Mouse (Mus musculus) olfactory bulb, adult 2 months (tissue): ENCODE measurements at regions not wholly inside any gene's neighbourhood (a gene's known extent, or its start where the extent isn't known, plus 50 kb on each side); places are given as distances from the start of the nearest gene placed in this dataset.

Experiments used
- CTCF ChIP-seq: fragments of 200-500 bp; IDR thresholded peaks from 2 replicates; pipeline ENCODE4 v1.5.1; 2012; ENCODE audit warnings: low read depth, mild to moderate bottlenecking, low read length, moderate library complexity; ENCODE audit not compliant: insufficient read depth
- POLR2A ChIP-seq: fragments of 200-500 bp; IDR thresholded peaks from 2 replicates; pipeline ENCODE4 v1.6.1; 2012; ENCODE audit warnings: mild to moderate bottlenecking, low read depth, low read length, moderate library complexity; ENCODE audit not compliant: insufficient read depth

DNA sequence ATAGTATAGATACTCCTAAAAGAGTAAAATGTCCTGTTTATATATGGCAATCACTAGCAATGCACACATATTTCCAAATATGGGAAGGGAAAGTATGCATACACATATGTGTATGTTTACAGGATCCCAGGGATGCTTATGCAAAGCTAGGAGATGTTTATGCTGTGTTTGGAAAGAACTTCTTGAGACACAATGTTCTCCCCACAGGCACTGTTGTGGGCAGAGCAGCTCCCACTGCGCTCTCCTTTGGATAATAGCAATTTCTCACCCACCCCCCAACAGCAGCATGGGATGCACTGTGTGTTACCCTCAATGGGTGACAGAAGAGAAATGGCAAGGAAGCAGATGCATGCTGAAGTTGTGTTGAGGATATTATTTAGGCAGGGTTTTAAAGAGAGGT is 491.7 kb upstream of the Pkn2 start:
- TF ChIP-seq CTCF (no peak), POLR2A (no peak)
